Mouse (Mus musculus): ENCODE results near the gene Pfdn5.

GRCm38 (mm10) chr15:102280623-102281022 lies 45.3 kb upstream of the Pfdn5 start:
- TF ChIP-seq CTCF (IDR thresholded peaks at IDR 0.05; ENCODE audit: extremely low read depth, insufficient read length, insufficient replicate concordance, low read depth, low read length) = no peak
- no peak for TF ChIP-seq POLR2A (IDR thresholded peaks at IDR 0.05; ENCODE audit: low read depth, low read length)
